ENCODE assay signal across 9 mouse cellular contexts in the genomic region with DNA sequence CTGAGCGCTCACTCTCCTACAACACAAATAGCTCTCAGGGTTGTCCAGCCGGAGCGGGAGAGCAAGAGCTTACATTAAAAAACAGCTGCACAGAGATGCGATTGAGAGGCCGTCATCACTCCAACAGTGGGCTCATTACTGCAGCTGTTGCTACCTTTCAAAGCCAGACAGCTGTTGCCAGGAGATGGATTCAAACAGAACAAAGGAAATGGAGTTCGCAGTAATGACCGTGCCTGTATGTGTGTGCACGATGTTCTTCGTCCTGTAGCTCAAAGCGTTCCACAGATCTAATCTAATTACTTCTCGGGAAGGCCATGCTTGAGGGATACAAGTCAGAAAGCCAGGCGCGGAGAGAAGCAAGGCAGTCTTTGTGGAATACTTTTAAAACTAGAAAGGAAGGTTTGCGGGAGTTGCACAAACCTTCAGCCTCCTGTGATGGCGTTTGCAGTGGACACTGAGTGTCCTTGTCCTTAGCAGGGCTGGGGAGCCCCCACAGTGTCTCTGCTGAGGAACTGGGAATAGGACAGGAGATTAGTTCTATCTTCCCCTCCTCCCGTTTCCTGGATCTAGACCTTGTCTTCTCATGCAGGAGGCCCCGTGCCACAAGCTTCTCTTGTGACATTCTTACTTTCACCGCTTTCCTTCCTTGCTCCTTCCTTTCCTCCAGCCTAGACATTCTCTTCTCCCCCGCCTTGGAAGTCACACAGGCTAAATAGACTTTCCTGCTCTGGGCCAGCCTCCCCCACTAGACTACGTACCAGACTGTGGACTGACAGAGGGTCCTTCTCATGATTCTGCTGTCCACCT. TPM values are rescaled to one million over a fixed set of nuclear protein-coding genes. Genes with fewer than 3 reads are reported as not detected.
DNase-seq lines count a peak whose midpoint lies in the region; ATAC-seq and TF ChIP-seq lines count a peak whose summit lies in the region.
"Had no signal": no experiment of that assay in that cellular context is flagged by ENCODE, and none has a peak within 500 bp of the region (broad histone marks: within the 10 kb centered on the region; RNA-seq: fewer than 3 reads in every experiment).

No protein-coding gene starts in this region.

- 45% methylated on average over 20 of the region's 20 CpGs for WGBS in heart, embryonic 11.5 days (ENCODE audit: insufficient replicate concordance)
- 27% methylated on average over 20 of the region's 20 CpGs for WGBS in limb, embryonic 13.5 days

- H3K36me3 ChIP-seq in C2C12 (ENCODE audit: control insufficient read depth, insufficient read depth), result no peaks in the 10 kb centered on the region
- H3K36me3 ChIP-seq in heart, embryonic 11.5 days (ENCODE audit: control insufficient read depth, insufficient read depth, low read length), result no peaks in the 10 kb centered on the region
- no peaks in the 10 kb centered on the region for H3K36me3 ChIP-seq in limb, embryonic 13.5 days

- no peak for TF ChIP-seq CTCF in C2C12 (IDR thresholded peaks at IDR 0.05; ENCODE audit: control insufficient read depth, insufficient read depth, insufficient read length)

- no peaks in the 10 kb centered on the region for H3K27me3 ChIP-seq in C2C12 (ENCODE audit: control insufficient read depth, insufficient read depth, insufficient read length)
- no peaks in the 10 kb centered on the region for H3K27me3 ChIP-seq in heart, embryonic 11.5 days (ENCODE audit: control insufficient read depth, insufficient read depth, low read length)
- no peaks in the 10 kb centered on the region for H3K27me3 ChIP-seq in limb, embryonic 13.5 days

- peak overlapping the region; percentile 2; the same call in 1 of the 2 replicates for H3K4me2 ChIP-seq in heart, embryonic 11.5 days
- H3K4me2 ChIP-seq in limb, embryonic 13.5 days (replicated peaks), result peak overlapping the region; percentile 46

- peak overlapping the region; percentile 59 for H3K27ac ChIP-seq in heart, embryonic 11.5 days (ENCODE audit: low read depth, low read length)
- H3K27ac ChIP-seq in limb, embryonic 13.5 days, result peak overlapping the region; percentile 61; the same call in 1 of the 2 replicates

- no peak overlapping the region for H3ac ChIP-seq in C2C12 (ENCODE audit: control insufficient read depth, insufficient read length, low read depth)

- peaks cover 12% of the 10 kb centered on the region for H3K4me1 ChIP-seq in heart, embryonic 11.5 days (ENCODE audit: control insufficient read depth, insufficient read depth, low read length)
- peaks cover 12% of the 10 kb centered on the region for H3K4me1 ChIP-seq in limb, embryonic 13.5 days

- no peaks in the 10 kb centered on the region for H3K79me2 ChIP-seq in C2C12 (ENCODE audit: control insufficient read depth, insufficient read depth)

- H3K4me3 ChIP-seq in C2C12 (ENCODE audit: insufficient read depth, poor library complexity, severe bottlenecking), result no peak overlapping the region
- H3K4me3 ChIP-seq in heart, embryonic 11.5 days (ENCODE audit: low read depth, low read length), result no peak overlapping the region
- no peak overlapping the region for H3K4me3 ChIP-seq in limb, embryonic 13.5 days

- peak; percentile 26 for DNase-seq in embryo, embryonic 11.5 days (ENCODE audit: low read depth, low spot score)
- DNase-seq in thymus, postnatal 4 days, result no peak
- DNase-seq in adrenal gland, postnatal 4 days (ENCODE audit: low spot score in 2 of 2), result no peak
- no peak for DNase-seq in urinary bladder, postnatal 10 days (ENCODE audit: low spot score)
- no peak for DNase-seq in urinary bladder, postnatal 36 days (ENCODE audit: low spot score in 2 of 2)

- no peak; the same call in 1 of the 2 replicates for ATAC-seq in heart, embryonic 11.5 days (replicated peaks; ENCODE audit: insufficient number of reproducible peaks, low FRiP score, low TSS enrichment)
- peak; percentile 91 for ATAC-seq in limb, embryonic 13.5 days (ENCODE audit: low FRiP score, low read depth)

- no peaks in the 10 kb centered on the region for H3K9me3 ChIP-seq in heart, embryonic 11.5 days (replicated peaks; ENCODE audit: control insufficient read depth, low read length)
- H3K9me3 ChIP-seq in limb, embryonic 13.5 days, result no peaks in the 10 kb centered on the region

- H3K9ac ChIP-seq in heart, embryonic 11.5 days (ENCODE audit: low read depth, low read length), result 0 out of 2 replicates have a peak overlapping the region, but pooled peaks have one; percentile 34
- H3K9ac ChIP-seq in limb, embryonic 13.5 days, result peak overlapping the region; percentile 32; the same call in 1 of the 2 replicates

- no peaks in the 10 kb centered on the region for H3K79me3 ChIP-seq in C2C12 (ENCODE audit: low read depth)

TF ChIP-seq in C2C12, 6 proteins besides CTCF, POLR2A, EP300 and RAD21:
- TF ChIP-seq FOSL1 (IDR thresholded peaks at IDR 0.05; ENCODE audit: insufficient read depth, low read length, poor library complexity, severe bottlenecking) (no peak), MYOD1 (IDR thresholded peaks at IDR 0.05; ENCODE audit: control insufficient read depth, insufficient read length, low read depth) (peak; percentile 98)

RNA-seq across cellular contexts. Expression of a gene that starts 13.0 kb away (rescaled TPM):
- not detected for polyA plus RNA-seq in C2C12 (2012; fragmentation: generic; extraction: Trizol)
- polyA plus RNA-seq in heart, embryonic 11.5 days (2014; fragmentation: Nextera tagmentation; extraction: Ambion mirVana), result not detected in 2 replicates
- not detected in 2 replicates for polyA plus RNA-seq in limb, embryonic 13.5 days (2015; fragmentation: Nextera tagmentation; extraction: Ambion mirVana)
- total RNA-seq in adrenal gland, postnatal 4 days (2021), result not detected
- polyA plus RNA-seq: large intestine, adult 2 months had no signal

RNA-seq across cellular contexts. Expression of a gene that starts 43.9 kb away (rescaled TPM):
- 6.2 TPM for polyA plus RNA-seq in C2C12 (2012; fragmentation: generic; extraction: Trizol)
- 8.8 and 17.8 TPM in 2 replicates for polyA plus RNA-seq in heart, embryonic 11.5 days (2014; fragmentation: Nextera tagmentation; extraction: Ambion mirVana)
- polyA plus RNA-seq in limb, embryonic 13.5 days (2015; fragmentation: Nextera tagmentation; extraction: Ambion mirVana), result 9.6 and 9.9 TPM in 2 replicates
- total RNA-seq in adrenal gland, postnatal 4 days (2021), result 1 to 10 TPM; 6.3 to 10.0 TPM

RNA-seq across cellular contexts. Expression of a gene that starts 44.0 kb away (rescaled TPM):
- polyA plus RNA-seq in C2C12 (2012; fragmentation: generic; extraction: Trizol), result 15.2 TPM
- 87.6 and 111 TPM in 2 replicates for polyA plus RNA-seq in heart, embryonic 11.5 days (2014; fragmentation: Nextera tagmentation; extraction: Ambion mirVana)
- polyA plus RNA-seq in limb, embryonic 13.5 days (2015; fragmentation: Nextera tagmentation; extraction: Ambion mirVana), result 175 and 181 TPM in 2 replicates
- 10 to 100 TPM; 61.7 to 66.1 TPM for total RNA-seq in adrenal gland, postnatal 4 days (2021)
